Mouse (Mus musculus): ENCODE measurements at regions not wholly inside any gene's neighbourhood (a gene's known extent, or its start where the extent isn't known, plus 50 kb on each side); places are given as distances from the start of the nearest gene placed in this dataset.

DNA sequence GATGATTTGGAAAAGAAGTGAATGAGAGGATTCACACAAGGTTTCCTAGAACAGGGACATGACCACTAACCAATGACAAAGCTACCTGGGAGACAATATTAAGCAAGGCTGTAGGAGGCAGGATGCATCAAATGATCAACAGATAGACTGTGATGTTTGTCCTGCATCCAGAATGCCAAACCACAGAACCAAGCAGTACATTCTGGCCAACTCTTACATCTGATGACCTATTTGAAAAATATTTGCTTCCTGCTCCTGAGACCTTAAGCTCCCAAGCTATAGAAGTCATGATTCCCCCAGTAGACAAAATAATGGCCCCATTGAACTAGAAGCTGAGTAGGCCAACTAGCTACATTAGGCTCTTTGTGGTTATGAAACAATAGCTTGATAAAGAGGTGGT is 498.6 kb upstream of the Gm10131 start:
- Histone ChIP-seq H3K27me3 (ENCODE audit: control insufficient read depth, insufficient read depth, low read length) (no peaks in the 10 kb centered on the region), H3K9ac (ENCODE audit: low read length) (no peak overlapping the region), H3K4me2 (ENCODE audit: low read depth) (no peak overlapping the region), H3K4me3 (ENCODE audit: low read depth, low read length) (no peak overlapping the region), H3K4me1 (ENCODE audit: control insufficient read depth, insufficient read depth, low read length) (no peaks in the 10 kb centered on the region), H3K9me3 (ENCODE audit: control insufficient read depth, low read length) (no peaks in the 10 kb centered on the region), H3K27ac (ENCODE audit: low read depth, low read length) (no peak overlapping the region), H3K36me3 (ENCODE audit: control insufficient read depth, insufficient read depth, low read length) (no peaks in the 10 kb centered on the region)
- ATAC-seq (ENCODE audit: insufficient read depth, low FRiP score, low TSS enrichment): no peak
- no peak for DNase-seq (ENCODE audit: low spot score)

DNA sequence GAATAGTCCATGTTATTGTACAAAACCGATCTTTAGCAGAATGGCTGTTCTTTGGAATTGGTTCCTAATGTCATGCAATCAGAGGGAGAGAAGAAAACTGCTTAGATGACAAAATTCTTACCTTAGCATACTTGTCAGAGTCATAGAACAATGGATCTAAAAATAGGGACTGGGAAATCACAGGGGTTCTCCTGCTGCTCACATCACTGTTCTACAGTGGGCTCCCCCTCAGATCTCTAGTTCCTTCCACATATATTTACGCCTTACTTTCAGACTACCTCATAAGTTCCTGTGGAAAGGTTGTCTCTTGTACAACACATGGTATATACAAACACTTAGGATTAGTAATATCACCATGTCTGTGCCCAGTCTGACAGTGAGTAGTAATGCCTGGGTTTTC is 495.9 kb upstream of the Gm10131 start:
- Histone ChIP-seq H3K4me1 (ENCODE audit: control insufficient read depth, insufficient read depth, low read length) (no peaks in the 10 kb centered on the region), H3K4me2 (ENCODE audit: low read depth) (no peak overlapping the region), H3K9me3 (ENCODE audit: control insufficient read depth, low read length) (no peaks in the 10 kb centered on the region), H3K27me3 (ENCODE audit: control insufficient read depth, insufficient read depth, low read length) (no peaks in the 10 kb centered on the region), H3K4me3 (ENCODE audit: low read depth, low read length) (no peak overlapping the region), H3K9ac (ENCODE audit: low read length) (no peak overlapping the region), H3K27ac (ENCODE audit: low read depth, low read length) (no peak overlapping the region), H3K36me3 (ENCODE audit: control insufficient read depth, insufficient read depth, low read length) (no peaks in the 10 kb centered on the region)
- ATAC-seq (ENCODE audit: insufficient read depth, low FRiP score, low TSS enrichment) (no peak), DNase-seq (ENCODE audit: low spot score) (no peak)
- WGBS: 93% methylated on average over 2 of the region's 2 CpGs

DNA sequence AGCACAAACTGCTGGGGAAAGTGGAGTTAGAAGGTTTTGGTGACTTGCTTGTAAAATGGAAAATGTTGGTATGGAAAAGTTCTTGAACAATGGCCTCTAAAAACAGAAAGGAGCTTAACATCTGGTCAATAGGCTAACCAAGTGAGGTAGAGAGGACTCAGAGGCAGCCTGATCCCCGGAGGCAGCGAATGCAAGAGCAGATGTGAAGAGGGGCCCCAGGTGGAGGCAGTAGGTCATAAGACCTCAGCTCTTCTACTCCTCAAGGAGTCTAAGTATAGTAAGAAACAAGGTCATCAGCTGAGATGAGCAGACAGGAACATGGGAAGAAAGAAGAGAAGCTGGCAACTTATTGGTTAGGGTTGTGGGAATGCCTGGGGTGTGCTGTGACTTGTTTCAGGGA is 493.5 kb upstream of the Gm10131 start:
- no peaks in the 10 kb centered on the region for H3K4me1 ChIP-seq (ENCODE audit: control insufficient read depth, insufficient read depth, low read length)
- ATAC-seq (ENCODE audit: insufficient read depth, low FRiP score, low TSS enrichment) (no peak), DNase-seq (ENCODE audit: low spot score) (no peak)
- H3K9ac ChIP-seq (ENCODE audit: low read length): no peak overlapping the region
- H3K36me3 ChIP-seq (ENCODE audit: control insufficient read depth, insufficient read depth, low read length): no peaks in the 10 kb centered on the region
- H3K4me2 ChIP-seq (ENCODE audit: low read depth): no peak overlapping the region
- 89% methylated on average over 2 of the region's 2 CpGs for WGBS
- no peaks in the 10 kb centered on the region for H3K27me3 ChIP-seq (ENCODE audit: control insufficient read depth, insufficient read depth, low read length)
- no peaks in the 10 kb centered on the region for H3K9me3 ChIP-seq (ENCODE audit: control insufficient read depth, low read length)
- H3K4me3 ChIP-seq (ENCODE audit: low read depth, low read length): no peak overlapping the region
- H3K27ac ChIP-seq (ENCODE audit: low read depth, low read length): no peak overlapping the region

DNA sequence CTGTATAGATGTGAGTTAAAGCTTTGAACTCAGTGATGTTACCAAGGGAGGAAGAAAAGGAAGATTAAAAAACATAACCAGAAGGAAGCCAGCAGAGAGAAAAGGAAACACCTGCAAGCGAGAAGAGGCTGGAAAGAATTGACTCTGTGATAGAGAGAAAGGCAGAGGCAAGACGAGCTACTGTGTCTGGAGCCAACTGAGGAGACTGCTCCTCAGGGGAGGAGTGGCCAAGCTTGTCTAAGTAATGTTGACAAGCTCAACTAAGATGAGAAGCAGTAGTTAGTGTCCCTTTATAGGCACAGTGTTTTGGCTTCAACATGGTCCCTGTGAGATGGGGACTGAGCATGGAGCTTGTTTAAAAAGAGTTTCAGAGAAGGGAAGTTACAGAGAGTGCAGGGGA is 493.0 kb upstream of the Gm10131 start:
- DNase-seq (ENCODE audit: low spot score) (no peak), ATAC-seq (ENCODE audit: insufficient read depth, low FRiP score, low TSS enrichment) (no peak)
- Histone ChIP-seq H3K9ac (ENCODE audit: low read length) (no peak overlapping the region), H3K27ac (ENCODE audit: low read depth, low read length) (no peak overlapping the region), H3K4me2 (ENCODE audit: low read depth) (no peak overlapping the region), H3K9me3 (ENCODE audit: control insufficient read depth, low read length) (no peaks in the 10 kb centered on the region), H3K36me3 (ENCODE audit: control insufficient read depth, insufficient read depth, low read length) (no peaks in the 10 kb centered on the region), H3K4me3 (ENCODE audit: low read depth, low read length) (no peak overlapping the region), H3K4me1 (ENCODE audit: control insufficient read depth, insufficient read depth, low read length) (no peaks in the 10 kb centered on the region), H3K27me3 (ENCODE audit: control insufficient read depth, insufficient read depth, low read length) (no peaks in the 10 kb centered on the region)
- WGBS: 80% methylated on average over 2 of the region's 2 CpGs

DNA sequence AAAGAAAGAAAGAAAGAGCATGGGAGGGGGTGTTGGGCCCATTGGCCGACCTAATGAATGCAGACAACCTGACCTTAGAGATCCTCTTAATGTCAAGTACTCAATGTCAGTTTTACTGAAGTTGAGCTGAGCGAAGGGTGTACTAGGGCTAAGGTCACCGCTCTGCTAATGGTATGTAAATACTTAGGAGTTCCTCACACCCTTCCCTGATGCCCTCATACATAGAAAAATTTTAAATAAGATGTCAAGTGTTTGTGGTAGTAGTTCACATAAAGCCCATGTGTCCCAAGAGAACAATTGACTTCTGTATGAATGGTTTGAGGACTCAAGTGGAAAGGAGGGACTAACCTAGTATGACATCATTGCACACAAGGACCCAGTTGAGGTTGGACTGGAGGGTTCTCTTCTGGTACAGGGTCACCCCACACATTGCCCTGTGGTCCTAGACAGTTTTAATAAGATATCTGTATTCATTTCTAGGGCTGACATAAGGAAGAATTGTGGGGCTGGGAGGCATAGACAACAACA is 490.0 kb upstream of the Gm10131 start:
- WGBS: 76% methylated on average over 3 of the region's 3 CpGs
- ATAC-seq (ENCODE audit: insufficient read depth, low FRiP score, low TSS enrichment) (no peak), DNase-seq (ENCODE audit: low spot score) (no peak)
- Histone ChIP-seq H3K9me3 (ENCODE audit: control insufficient read depth, low read length) (no peaks in the 10 kb centered on the region), H3K4me3 (ENCODE audit: low read depth, low read length) (no peak overlapping the region), H3K4me2 (ENCODE audit: low read depth) (no peak overlapping the region), H3K4me1 (ENCODE audit: control insufficient read depth, insufficient read depth, low read length) (no peaks in the 10 kb centered on the region), H3K36me3 (ENCODE audit: control insufficient read depth, insufficient read depth, low read length) (no peaks in the 10 kb centered on the region), H3K27me3 (ENCODE audit: control insufficient read depth, insufficient read depth, low read length) (no peaks in the 10 kb centered on the region), H3K9ac (ENCODE audit: low read length) (no peak overlapping the region), H3K27ac (ENCODE audit: low read depth, low read length) (no peak overlapping the region)

DNA sequence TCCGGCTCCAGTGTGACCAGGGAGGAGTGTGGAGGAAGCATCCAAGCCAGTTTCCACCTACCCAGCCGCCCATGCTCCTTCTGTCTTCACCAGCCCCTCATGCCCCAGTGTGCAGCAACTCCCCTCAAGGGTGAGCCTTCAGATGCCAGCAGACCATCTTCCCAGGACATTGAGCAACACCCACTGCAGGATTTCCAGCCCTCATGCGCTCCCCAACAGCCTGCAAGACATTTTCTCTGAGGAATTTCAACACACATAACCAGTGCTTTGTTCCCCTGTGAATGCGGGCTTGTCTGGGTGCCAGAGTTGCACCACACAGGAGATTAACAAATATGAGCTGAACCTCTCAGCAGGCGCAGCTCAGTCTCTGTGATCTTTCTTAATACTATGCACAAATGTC is 489.3 kb upstream of the Gm10131 start:
- Histone ChIP-seq H3K4me1 (ENCODE audit: control insufficient read depth, insufficient read depth, low read length) (no peaks in the 10 kb centered on the region), H3K27ac (ENCODE audit: low read depth, low read length) (no peak overlapping the region), H3K36me3 (ENCODE audit: control insufficient read depth, insufficient read depth, low read length) (no peaks in the 10 kb centered on the region), H3K27me3 (ENCODE audit: control insufficient read depth, insufficient read depth, low read length) (no peaks in the 10 kb centered on the region), H3K4me2 (ENCODE audit: low read depth) (no peak overlapping the region), H3K9me3 (ENCODE audit: control insufficient read depth, low read length) (no peaks in the 10 kb centered on the region), H3K4me3 (ENCODE audit: low read depth, low read length) (no peak overlapping the region), H3K9ac (ENCODE audit: low read length) (no peak overlapping the region)
- DNase-seq (ENCODE audit: low spot score): no peak
- ATAC-seq (ENCODE audit: insufficient read depth, low FRiP score, low TSS enrichment): no peak
- WGBS: 82% methylated on average over 5 of the region's 5 CpGs

DNA sequence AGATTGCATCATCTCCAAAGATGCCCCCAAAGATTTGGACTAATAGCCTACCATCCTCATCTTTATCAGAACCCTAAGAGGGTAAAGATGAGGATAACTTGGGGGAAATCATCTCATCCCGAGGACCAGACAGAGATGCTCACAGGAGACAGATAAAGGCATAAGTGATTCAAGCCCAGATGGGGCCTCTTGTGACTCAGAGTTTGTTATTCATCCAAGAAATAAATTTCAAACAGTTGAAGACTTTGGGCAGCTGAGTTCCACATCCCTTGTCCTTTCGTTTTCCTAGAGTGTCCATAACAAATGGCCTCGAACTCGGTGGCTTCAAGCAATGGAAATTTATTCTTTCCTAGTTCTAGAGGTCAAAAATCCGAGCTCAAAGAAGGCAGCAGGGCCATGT is 485.1 kb upstream of the Gm10131 start:
- WGBS: 84% methylated on average over 5 of the region's 5 CpGs
- no peak for ATAC-seq (ENCODE audit: insufficient read depth, low FRiP score, low TSS enrichment)

DNA sequence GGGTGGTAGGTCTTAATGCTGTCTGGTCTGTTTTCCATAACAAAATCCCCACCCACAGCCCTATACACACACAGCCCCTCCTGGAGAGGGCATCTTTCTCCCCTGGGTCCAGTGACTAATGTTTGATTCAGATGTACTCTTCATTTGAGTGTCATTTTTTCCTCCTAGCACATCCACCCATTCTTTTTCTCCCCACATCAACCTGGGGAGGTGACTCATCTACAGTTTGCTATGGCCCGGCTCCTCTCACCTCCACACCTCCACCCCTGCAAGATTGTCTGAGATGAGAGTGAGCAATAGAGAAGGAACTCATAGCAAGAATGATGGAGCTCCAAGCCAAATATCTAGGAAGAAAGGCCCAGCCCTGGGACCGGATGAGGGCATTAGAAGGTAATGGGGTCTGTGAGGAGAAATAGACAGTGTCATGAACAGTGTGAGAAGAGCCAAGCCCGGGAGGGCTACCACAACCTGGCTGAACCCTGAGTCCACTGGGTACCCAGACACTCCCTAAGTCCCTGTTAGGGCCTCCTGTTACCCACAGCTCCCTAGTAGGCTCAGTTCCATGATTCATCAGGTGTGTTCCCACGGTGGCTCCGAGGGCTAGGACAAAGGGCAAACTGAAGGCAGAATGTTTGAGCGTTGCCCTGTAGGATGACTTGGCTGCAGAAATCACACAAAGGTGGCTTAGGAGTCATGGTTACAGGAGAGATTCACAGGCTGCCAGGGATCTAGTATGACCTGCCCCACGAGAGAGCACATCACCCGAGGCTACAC is 479.6 kb upstream of the Gm10131 start:
- Histone ChIP-seq H3K9me3 (ENCODE audit: control insufficient read depth, low read length) (no peaks in the 10 kb centered on the region), H3K9ac (ENCODE audit: low read length) (no peak overlapping the region), H3K4me1 (ENCODE audit: control insufficient read depth, insufficient read depth, low read length) (no peaks in the 10 kb centered on the region), H3K27ac (ENCODE audit: low read depth, low read length) (no peak overlapping the region), H3K4me2 (ENCODE audit: low read depth) (no peak overlapping the region), H3K27me3 (ENCODE audit: control insufficient read depth, insufficient read depth, low read length) (no peaks in the 10 kb centered on the region), H3K4me3 (ENCODE audit: low read depth, low read length) (no peak overlapping the region), H3K36me3 (ENCODE audit: control insufficient read depth, insufficient read depth, low read length) (no peaks in the 10 kb centered on the region)
- WGBS: 96% methylated on average over 8 of the region's 8 CpGs
- no peak for ATAC-seq (ENCODE audit: insufficient read depth, low FRiP score, low TSS enrichment)
- no peak for DNase-seq (ENCODE audit: low spot score)

More for the DNA sequence above, 485.1 kb upstream of the Gm10131 start:
- Histone ChIP-seq H3K9me3 (ENCODE audit: control insufficient read depth, low read length) (no peaks in the 10 kb centered on the region), H3K4me1 (ENCODE audit: control insufficient read depth, insufficient read depth, low read length) (no peaks in the 10 kb centered on the region), H3K27me3 (ENCODE audit: control insufficient read depth, insufficient read depth, low read length) (no peaks in the 10 kb centered on the region), H3K36me3 (ENCODE audit: control insufficient read depth, insufficient read depth, low read length) (no peaks in the 10 kb centered on the region), H3K9ac (ENCODE audit: low read length) (no peak overlapping the region), H3K4me2 (ENCODE audit: low read depth) (no peak overlapping the region), H3K4me3 (ENCODE audit: low read depth, low read length) (no peak overlapping the region), H3K27ac (ENCODE audit: low read depth, low read length) (no peak overlapping the region)
- no peak for DNase-seq (ENCODE audit: low spot score)

DNA sequence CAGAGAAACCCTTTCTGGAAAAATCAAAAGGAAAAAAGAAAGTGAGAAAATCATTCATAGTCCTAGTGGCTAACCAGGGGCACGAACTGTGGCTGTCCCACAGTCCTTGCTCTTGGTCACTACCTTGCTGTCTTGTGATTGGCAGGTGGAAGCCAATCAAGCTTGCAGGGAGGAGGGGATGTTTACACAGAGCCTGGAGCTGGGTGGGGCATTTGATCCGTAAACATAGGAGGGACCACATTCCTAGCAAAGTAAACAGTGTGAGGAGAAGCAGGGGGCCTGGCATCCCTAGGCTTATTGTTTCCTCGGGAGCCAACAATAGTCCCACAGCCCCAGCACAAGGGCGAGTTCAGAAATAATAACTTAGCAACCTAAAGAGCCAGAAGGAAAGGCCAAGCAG is 466.5 kb upstream of the Gm10131 start:
- Histone ChIP-seq H3K9me3 (ENCODE audit: control insufficient read depth, low read length) (no peaks in the 10 kb centered on the region), H3K4me1 (ENCODE audit: control insufficient read depth, insufficient read depth, low read length) (peaks cover 4% of the 10 kb centered on the region; the same call in 1 of the 2 replicates), H3K4me3 (ENCODE audit: low read depth, low read length) (no peak overlapping the region), H3K4me2 (ENCODE audit: low read depth) (no peak overlapping the region), H3K9ac (ENCODE audit: low read length) (no peak overlapping the region), H3K27me3 (ENCODE audit: control insufficient read depth, insufficient read depth, low read length) (no peaks in the 10 kb centered on the region), H3K27ac (ENCODE audit: low read depth, low read length) (no peak overlapping the region), H3K36me3 (ENCODE audit: control insufficient read depth, insufficient read depth, low read length) (no peaks in the 10 kb centered on the region)
- ATAC-seq (ENCODE audit: insufficient read depth, low FRiP score, low TSS enrichment): no peak
- WGBS: 19% methylated on average over 4 of the region's 4 CpGs
- no peak for DNase-seq (ENCODE audit: low spot score)

Measured in neural tube, embryonic 11.5 days (tissue).